Mouse (Mus musculus) retina, postnatal 1 day (tissue): ENCODE measurements at regions not wholly inside any gene's neighbourhood (a gene's known extent, or its start where the extent isn't known, plus 50 kb on each side); places are given as distances from the start of the nearest gene placed in this dataset.
"Not testable (repeated sequence)": the region's sequence is repeated elsewhere in the genome, so short reads cannot be mapped to it uniquely, and the experiment has no call there.

Experiments
- DNase-seq: peaks from one replicate; pipeline ENCODE4 v3.0.0-alpha.2; 2012

DNA sequence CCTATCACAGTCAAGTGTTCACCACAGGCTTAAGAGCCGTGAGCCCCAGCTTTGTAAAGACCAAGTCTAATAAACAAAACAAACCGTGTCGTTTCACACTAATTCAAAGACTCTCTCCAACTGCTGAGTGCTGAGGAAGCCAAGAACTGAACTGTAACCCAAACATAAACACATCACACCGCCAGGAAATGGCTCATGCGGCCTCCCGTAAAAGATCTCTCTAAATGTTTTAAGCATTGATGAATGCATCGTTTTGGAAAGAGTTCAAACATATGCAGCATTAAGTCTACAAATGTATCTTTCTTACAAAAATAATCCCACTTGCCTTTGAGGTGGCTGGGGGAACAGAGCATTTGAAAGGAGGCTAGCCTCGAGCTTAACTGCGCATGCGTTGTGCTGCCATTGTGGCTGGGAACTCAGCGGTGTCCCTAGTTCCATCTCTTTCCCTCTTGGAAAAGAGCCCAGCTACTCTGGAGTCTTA lies 280.7 kb downstream of the Gxylt1 start:
- no peak for DNase-seq

DNA sequence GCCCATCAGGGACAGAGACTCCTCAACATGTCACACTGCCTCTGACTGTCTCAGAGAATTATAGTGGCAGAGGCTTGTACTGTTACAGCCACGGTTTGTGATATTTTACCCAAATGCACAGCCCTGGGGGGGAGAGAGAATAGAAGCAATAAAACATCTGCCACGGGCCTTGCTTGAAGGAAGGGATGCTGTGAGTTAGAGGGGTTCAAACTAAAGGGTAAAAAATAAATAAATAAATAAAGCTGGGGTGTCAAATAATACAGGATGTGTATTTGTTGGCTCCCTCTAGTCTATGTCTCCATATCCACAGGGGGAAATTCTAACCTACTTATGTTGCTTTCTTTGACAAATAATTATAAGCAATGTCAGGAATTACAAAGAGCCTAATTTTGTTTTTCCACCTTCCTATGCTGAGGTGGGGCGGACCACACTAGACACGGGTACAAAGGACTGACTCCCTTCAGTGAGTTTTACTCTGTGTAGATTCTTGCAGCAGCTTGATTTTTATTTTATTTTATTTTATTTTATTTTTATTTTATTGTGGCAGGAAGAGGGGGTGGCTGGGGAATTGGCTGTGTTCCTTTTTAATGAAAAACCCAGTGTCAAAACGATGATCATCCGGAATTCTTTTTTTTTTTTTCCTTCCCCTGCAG lies 281.3 kb downstream of the Gxylt1 start:
- no peak for DNase-seq

DNA sequence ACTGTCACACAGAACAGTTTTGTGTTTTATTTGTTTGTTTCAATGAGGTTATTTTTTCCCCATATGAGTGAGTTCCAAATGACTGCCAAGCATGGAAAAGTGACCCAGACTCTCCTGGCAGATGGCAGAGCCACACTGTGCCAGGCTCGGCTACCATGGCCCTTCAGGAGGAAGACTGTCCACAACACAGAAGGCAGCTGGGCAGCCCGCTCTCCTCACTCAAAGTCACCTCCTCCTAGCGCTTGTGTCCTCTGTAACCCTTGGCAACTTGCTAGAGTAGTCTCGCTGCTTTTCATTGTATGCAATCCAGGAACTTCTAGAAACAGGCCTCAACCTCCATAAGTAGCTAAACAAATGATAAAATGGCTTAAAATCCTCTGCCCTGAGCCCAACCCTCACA lies 299.2 kb downstream of the Gxylt1 start:
- DNase-seq, result no peak

DNA sequence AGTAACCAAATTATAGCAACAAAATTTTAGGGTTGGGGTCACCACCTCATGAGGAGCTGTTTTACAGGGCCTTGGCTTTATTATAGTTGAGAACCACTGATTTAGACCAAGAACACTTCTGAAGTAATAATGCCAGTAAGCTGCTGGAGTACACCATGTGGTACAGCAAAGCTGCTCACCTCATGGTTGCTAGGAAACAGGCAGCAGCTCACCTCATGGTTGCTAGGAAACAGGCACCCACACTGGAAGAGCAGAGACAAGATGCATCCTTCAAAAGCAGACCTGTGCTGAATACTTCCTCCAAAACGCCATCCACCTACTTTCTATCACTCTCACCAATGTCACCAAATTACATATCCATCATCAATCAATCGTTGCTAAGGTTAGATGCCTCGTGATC lies 300.0 kb downstream of the Gxylt1 start:
- peak; percentile 10 for DNase-seq

DNA sequence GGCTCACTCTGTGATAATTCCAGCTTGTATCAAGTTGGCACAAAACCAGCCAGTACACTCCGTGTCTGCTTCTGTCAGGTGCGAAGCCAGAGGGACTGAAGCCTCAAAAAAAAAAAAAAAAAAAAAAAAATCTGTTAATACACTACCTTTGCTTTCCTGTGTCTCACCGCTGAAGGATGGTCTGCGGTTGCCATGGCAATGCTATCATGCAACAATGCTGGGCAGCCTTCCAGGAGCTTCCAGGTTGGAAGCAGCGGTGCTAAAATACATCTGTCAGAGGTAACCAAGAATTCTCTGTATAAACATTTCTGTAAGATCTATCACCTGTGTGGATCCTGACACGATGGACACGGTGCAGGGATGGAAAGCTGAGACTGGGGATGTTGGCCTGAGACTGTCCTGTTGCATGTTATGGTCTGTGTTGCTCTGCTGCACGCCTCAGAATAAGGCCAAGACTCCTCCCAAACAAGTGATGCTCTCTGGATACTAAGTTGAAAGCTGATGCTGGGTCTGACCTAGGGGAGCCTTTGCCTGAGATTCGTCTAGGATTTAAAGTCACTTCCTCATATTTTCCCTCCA lies 301.2 kb downstream of the Gxylt1 start:
- DNase-seq, result peak; percentile 15

DNA sequence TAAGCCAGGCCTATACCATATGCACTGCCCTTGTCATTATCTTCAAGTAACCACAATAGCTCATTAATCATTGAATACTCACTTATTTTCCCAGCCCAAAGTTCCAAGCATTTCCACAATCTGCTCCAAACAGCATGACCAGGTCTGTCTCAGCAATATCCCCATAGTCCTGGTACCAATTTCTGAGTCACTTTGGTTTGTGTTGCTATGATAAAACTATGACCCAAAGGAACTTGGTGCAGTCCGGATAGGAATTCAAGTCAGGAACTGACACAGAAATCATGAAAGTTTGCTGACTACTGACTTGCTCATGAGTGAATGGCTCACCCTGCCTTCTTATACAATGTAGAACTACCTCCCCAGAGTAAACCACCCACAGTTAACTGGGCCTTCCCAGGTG lies 309.4 kb downstream of the Gxylt1 start:
- DNase-seq, result no peak

DNA sequence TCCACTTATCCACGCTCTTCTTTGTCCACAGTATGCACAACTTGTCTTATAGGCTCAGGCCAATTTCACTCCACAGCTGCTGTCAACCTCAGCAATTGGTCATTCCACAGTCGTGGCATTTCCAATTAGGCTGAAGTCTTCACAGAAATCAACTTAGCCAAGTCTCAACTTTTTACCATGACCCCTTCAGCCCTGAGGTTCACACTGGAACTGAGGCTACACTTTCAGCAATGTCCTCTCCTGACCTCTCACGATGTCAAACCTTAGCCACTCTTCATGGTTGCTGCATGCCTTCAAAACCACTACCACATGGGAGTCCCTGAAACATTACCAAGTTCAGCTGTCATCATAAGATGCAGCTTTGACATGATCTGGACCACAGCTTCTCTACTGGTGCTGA lies 310.1 kb downstream of the Gxylt1 start:
- DNase-seq, result no peak

DNA sequence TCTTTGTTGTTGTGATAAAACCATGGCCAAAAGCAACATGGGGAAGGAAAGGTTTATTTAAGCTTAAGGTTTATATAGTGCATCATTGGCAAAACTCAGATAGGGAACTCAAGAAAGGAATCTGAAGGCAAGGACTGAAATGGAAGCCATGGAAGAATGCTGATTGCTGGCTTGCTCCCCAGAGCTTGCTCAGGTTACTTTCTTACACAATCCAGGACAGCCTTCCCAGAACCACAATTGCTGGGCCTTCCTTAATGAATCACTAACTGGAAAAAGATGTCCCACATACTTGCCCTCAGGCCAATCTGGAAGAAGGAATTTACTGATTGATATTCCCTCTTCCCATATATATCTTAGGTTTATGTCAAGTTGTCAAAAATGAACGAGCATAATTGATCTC lies 310.8 kb downstream of the Gxylt1 start:
- no peak for DNase-seq

DNA sequence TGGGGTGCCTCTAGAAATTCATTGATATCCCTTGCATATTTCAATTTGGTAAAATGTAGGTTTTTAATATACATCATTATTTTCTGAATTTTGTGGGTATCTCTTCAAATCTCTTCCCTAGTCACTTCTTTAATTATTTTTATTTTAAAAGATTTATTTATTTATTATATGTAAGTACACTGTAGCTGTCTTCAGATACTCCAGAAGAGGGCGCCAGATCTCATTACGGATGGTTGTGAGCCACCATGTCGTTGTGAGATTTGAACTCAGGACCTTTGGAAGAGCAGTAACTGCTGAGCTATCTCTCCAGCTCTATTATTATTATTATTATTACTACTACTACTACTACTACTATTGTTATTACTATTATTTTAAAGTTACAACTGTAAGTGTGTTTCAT lies 324.1 kb downstream of the Gxylt1 start:
- not testable (repeated sequence) for DNase-seq

DNA sequence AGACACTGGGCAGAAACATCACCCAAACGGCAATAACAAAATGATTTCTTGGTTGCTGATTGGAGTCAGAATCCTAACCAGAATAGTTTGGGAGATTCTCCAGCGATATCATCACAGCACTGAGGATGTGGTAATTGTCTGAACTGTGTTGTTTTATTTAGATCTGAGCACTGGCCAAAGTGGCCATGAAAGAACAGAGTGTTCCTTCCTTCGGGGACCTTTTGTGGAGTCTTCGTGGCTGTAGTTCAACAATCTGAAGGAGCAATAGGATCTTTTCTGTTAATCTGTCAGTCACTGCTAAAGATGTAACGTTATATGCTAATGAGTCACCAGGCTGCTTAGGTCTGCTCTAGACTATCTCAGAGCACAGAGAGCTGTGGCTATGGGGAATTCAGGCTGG lies 328.8 kb downstream of the Gxylt1 start:
- DNase-seq, result no peak

DNA sequence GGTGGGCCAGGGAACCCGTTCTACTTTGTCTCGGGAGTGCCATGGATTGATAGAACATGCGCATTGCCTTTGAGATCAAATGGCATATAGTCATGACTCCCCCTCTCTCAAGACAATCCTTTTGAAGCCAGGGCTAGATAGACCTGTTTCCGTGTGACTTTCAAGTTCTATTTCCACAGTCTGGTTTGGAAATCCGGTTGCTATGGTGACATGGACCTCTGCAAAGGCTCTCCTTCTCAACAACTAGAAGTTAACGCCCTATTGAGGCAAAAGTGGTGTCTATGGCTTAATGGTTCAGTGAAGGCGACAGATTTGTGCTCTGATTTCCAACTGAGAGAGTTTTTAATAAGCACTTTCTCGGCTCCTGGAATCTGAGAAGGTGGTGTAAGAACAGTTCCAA lies 371.2 kb downstream of the Gxylt1 start:
- DNase-seq, result no peak

DNA sequence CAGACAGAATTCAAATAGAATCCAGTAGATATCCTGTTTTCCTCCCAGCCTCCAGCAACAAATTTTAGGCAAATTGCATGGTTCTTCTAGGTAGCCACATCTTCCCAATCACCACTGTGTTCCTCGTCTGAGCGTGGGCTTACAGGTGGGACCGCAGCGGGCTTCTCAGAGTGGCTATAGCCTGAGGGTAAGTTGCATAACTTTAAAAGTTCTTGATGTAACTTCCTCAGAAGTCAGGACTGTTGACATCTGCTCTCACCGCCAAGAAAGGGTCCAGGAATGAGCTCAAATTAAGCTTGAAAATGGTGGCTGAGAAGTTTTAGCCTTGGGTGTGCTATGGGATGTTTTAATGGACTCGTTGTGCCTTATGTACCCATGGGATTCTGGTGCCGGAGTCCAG lies 377.7 kb downstream of the Gxylt1 start:
- no peak for DNase-seq

DNA sequence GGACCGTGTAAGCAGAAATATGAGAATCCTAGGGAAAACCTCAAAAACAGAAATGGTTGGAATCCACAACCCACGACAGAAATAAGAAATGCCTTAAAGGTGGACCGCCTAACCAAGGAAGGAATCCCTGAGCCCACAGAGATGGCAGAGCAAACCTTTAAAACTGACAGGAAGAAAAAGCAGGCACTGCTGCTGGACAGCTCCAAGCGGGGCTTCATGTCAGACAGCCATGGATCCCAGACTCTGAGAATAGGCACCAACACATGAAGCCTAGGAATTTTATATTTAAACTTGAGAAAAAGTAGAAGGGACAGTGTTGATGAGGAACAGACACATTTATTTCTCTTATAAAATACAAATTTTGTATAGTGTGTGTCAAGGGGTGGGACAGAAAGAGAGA lies 379.1 kb downstream of the Gxylt1 start:
- DNase-seq, result no peak

DNA sequence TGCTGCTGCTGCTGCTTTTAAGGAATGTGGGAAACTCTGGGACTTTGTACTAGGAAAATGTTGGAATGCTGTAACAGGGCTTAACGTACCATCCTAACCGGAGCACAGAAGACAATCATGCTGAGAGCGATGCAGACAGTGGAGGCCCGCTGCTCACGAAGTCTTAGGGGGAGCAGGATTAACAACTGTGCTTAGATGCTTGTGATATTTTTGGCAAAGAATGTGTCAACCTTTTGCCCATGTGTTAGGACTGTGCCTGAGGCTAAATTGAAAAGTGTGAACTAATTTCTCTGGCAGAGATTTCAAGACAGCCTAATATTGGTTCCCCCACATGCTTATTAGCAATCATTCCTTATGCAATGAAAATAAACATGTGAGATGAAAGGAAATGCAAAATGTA lies 398.5 kb downstream of the Gxylt1 start:
- no peak for DNase-seq

DNA sequence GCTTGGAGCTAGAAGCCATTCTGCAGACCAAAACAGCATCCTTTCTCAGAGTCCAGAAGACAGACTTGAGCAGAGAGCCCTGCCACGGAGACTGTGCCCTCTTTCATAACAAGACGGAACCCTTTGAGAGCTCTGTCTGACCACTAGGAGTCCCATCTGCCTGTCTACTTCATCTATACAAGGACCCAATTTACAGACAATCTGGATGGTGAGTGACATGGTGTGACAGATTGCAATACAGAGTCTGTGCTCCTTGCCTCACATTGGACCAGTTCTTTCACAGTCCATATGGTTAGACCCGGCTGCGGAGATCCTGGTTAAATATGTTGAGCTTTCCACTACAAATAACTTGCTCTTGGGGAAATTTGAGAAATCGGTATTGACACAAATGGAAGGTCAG lies 410.9 kb downstream of the Gxylt1 start:
- no peak for DNase-seq

DNA sequence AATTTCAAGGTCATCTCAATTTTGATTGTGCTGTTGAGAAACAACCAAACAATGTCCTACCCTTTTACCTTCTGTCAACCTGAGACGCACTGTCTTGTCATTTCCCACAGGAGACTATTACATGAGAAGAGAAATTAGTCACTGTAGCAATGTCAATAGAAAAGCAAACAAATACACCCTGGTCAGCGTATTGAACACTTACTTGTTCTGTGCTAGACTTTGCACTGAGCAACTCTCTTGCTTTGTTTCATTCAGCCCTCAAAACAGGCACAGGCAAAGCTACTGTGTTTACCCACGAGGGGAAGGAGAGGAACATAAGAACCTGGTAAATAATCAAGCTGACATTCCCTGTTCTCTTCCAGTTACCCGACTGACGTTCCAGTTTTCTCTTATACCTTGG lies 424.1 kb downstream of the Gxylt1 start:
- DNase-seq, result no peak

DNA sequence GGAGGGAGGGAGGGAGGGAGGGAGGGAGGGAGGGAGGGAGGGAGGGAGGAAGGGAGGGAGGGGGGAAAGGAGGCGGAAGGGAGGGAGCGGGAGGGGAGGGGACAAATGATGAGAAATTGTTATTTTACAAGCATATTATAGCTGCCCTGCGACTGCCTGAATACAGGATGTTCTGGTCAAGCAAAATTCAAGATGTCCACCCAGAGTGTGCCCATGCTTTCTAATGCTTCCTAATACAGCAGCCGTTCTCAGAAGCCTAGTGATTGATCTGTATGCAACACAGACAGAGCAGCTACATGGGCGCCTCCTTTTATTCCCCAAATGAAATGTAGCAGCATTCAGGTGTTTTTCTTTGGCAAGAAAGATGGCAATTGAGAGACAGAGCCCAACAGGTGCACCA lies 434.9 kb downstream of the Gxylt1 start:
- DNase-seq, result no peak

DNA sequence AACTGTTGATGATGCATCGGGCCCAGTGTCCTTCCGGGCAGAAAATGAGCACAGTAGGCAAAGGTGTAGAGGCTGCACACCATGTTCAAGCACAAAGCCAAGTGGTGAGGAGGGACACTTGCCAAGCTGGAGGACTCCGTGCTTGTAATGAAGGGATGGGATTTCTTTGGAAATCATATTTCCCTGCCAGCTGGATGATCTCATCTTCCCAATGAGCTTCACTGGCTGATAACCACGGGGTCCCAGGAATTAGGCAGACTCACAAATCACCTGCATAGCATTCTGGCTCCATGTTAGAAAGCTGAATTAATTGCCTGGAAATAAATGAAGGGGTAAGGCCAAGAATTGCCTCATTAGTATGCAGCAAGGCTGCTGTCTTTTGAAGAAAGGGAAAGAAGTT lies 435.4 kb downstream of the Gxylt1 start:
- peak; percentile 40 for DNase-seq

DNA sequence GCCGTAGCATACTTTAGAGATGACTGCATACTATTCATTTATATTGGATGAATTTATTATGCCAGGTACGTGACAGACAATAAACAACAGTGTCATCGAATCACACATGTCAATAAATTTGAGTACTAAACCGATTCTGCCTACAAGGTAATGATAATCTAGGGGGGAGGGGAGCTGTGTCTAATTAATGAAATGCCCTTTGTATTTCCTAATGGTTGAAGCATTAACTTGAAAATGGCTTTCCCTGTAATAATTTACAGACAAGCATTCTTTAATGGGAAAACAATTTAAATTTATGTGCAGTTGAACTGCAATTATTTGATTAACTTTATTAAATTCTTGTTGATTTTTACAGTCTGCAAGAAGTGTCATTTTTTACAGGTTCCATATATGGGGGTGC lies 429.5 kb downstream of the Pdzrn4 start:
- DNase-seq, result no peak
